Mouse (Mus musculus) heart, embryonic 16.5 days (tissue): ENCODE data around the gene Fam173b. TPM values are rescaled to one million over a fixed set of nuclear protein-coding genes. Genes with fewer than 3 reads are reported as not detected.

ENCODE experiments used
- polyA plus RNA-seq: library from polyadenylated mRNA; unstranded; fragments of >200 nt; fragmentation: Nextera tagmentation; extraction: Ambion mirVana; gene quantifications from 2 replicates; pipeline ENCODE4 v1.2.1, GENCODE M21; 2015

The Fam173b gene
- polyA plus RNA-seq, 1 experiment from 2014 or later, result 14.8 TPM

Other genes starting within 250 kb of the Fam173b start
- gene Ankrd33b, start 234.1 kb upstream of the Fam173b start, polyA plus RNA-seq, result 4.6 and 5.4 TPM in 2 replicates
- 1.7 and 2.4 TPM in 2 replicates for gene Ropn1l, start 148.1 kb upstream of the Fam173b start, polyA plus RNA-seq
- 29.0 and 31.3 TPM in 2 replicates for gene March6, start 70.8 kb upstream of the Fam173b start, polyA plus RNA-seq
- gene Cmbl, start 36.5 kb upstream of the Fam173b start, polyA plus RNA-seq, result 10.9 and 12.2 TPM in 2 replicates
- gene Cct5, start within 50 bp of the Fam173b start, polyA plus RNA-seq, result 359 and 373 TPM in 2 replicates